Mouse (Mus musculus): Measurements from ENCODE around the gene Gm5624.
"Not testable (repeated sequence)": the region's sequence is repeated elsewhere in the genome, so short reads cannot be mapped to it uniquely, and the experiment has no call there.

Gene Gm5624

GRCm38 (mm10) chr14:44627737-44628136 is at the start of gene Gm5624:
Gene Gm5624, minus strand, starts transcription at chr14:44627938.
- not testable (repeated sequence) for DNase-seq (ENCODE audit: low spot score in 2 of 2)

- DNase-seq (ENCODE audit: low spot score in 2 of 2), result not testable (repeated sequence)
Measured at GRCm38 (mm10) chr14:44591765-44592164, 36.0 kb downstream of the Gm5624 start.

- not testable (repeated sequence) for DNase-seq (ENCODE audit: low spot score in 2 of 2)
Measured at GRCm38 (mm10) chr14:44582853-44583252, 44.9 kb downstream of the Gm5624 start, which contains the start of gene Gm8247. Gene Gm8247, plus strand, starts transcription at chr14:44583153.

- not testable (repeated sequence) for DNase-seq (ENCODE audit: low spot score in 2 of 2)
Measured at GRCm38 (mm10) chr14:44547961-44548360, 79.8 kb downstream of the Gm5624 start.

- not testable (repeated sequence) for DNase-seq (ENCODE audit: low spot score in 2 of 2)
Measured at GRCm38 (mm10) chr14:44517976-44518375, 109.8 kb downstream of the Gm5624 start, which contains the start of gene Gm17093. Gene Gm17093, plus strand, starts transcription at chr14:44518276.

All from thymus, postnatal 10 days (tissue).